Mouse (Mus musculus) adipose tissue, adult 10 weeks (tissue): ENCODE data around the gene Myl12a. TPM values are rescaled to one million over a fixed set of nuclear protein-coding genes. Genes with fewer than 3 reads are reported as not detected.

Source experiments
- polyA plus RNA-seq: library from polyadenylated mRNA; stranded (reverse); fragments of 350-450 nt; fragmentation: Illumina TruSeq; extraction: RNeasy Lipid Tissue Mini Kit (QIAGEN cat#74804); gene quantifications from one replicate; pipeline ENCODE4 v1.2.3, GENCODE M21; 2014; ENCODE audit warnings: low read depth, low replicate concordance

Myl12a gene
- 296 TPM for polyA plus RNA-seq

GRCm38 (mm10) chr17:71002744-71003094, at the start of gene Myl12a:
Gene Myl12a (minus strand): TSS chr17:71002878.

GRCm38 (mm10) chr17:71002081-71002743, 466 bp downstream of the Myl12a start, which contains the start of gene Myom1:
Gene Myom1 (plus strand): TSS chr17:71002633.

Other genes starting within 250 kb of the Myl12a start
- 59.2 TPM for gene Tgif1, start 149.3 kb downstream of the Myl12a start, polyA plus RNA-seq
- 23.0 TPM for gene Myom1, start 245 bp downstream of the Myl12a start, polyA plus RNA-seq
- 20.3 TPM for gene Lpin2, start 179.7 kb upstream of the Myl12a start, polyA plus RNA-seq